Mouse (Mus musculus) MEL (cell line): ENCODE measurements around the gene Golga4. TPM values are rescaled to one million over a fixed set of nuclear protein-coding genes. Genes with fewer than 3 reads are reported as not detected.

Experiments used
- DNase-seq: peaks from one replicate; pipeline ENCODE4 v3.0.0; 2011; ENCODE audit warnings: low read depth, low spot score
- H3K27ac ChIP-seq: 2 replicates; pipeline ENCODE4 v1.5.1; 2012; ENCODE audit warnings: low read depth, mild to moderate bottlenecking, control low read depth, low read length, moderate library complexity; ENCODE audit not compliant: control insufficient read depth
- H3K27me3 ChIP-seq, 2 experiments: fragments of 150-350 bp in 1 of 2; sonication (generic) in 1 of 2; 2 replicates each; pipeline ENCODE4 v1.6.1; 2012; ENCODE audit warnings: low read length in 2 of 2, mild to moderate bottlenecking in 2 of 2, improper control_type of control experiment in 1 of 2, moderate library complexity in 1 of 2; ENCODE audit not compliant: insufficient read depth in 2 of 2, control insufficient read depth in 1 of 2
- H3K36me3 ChIP-seq, 2 experiments: 2 replicates each; pipeline ENCODE4 v1.6.1; 2012 to 2014; ENCODE audit warnings: low read length in 2 of 2, improper control_type of control experiment in 1 of 2, inconsistent platforms in 1 of 2, mild to moderate bottlenecking in 1 of 2; ENCODE audit not compliant: insufficient read depth in 2 of 2, control insufficient read depth in 1 of 2
- H3K4me1 ChIP-seq, 2 experiments: fragments of 150-350 bp in 1 of 2; sonication (generic) in 1 of 2; 2 replicates each; pipeline ENCODE4 v1.6.1; 2012; ENCODE audit warnings: low read length in 2 of 2, improper control_type of control experiment in 1 of 2, mild to moderate bottlenecking in 1 of 2; ENCODE audit not compliant: insufficient read depth in 2 of 2, control insufficient read depth in 1 of 2
- H3K4me3 ChIP-seq, 2 experiments: fragments of 150-350 bp in 1 of 2; sonication (generic) in 1 of 2; 2 replicates each; pipeline ENCODE4 v1.5.1; 2012; ENCODE audit warnings: low read depth in 2 of 2, low read length in 2 of 2, mild to moderate bottlenecking in 2 of 2, moderate library complexity in 2 of 2, control low read depth in 1 of 2, improper control_type of control experiment in 1 of 2; ENCODE audit not compliant: control insufficient read depth in 1 of 2, insufficient read depth in 1 of 2
- H3K79me2 ChIP-seq: 2 replicates; pipeline ENCODE4 v1.6.1; 2012; ENCODE audit warnings: mild to moderate bottlenecking, low read length, moderate library complexity; ENCODE audit not compliant: control insufficient read depth, poor library complexity, insufficient read depth
- H3K9ac ChIP-seq: 2 replicates; pipeline ENCODE4 v1.6.1; 2012; ENCODE audit warnings: low read depth, mild to moderate bottlenecking, control low read depth, low read length, moderate library complexity; ENCODE audit not compliant: control insufficient read depth, poor library complexity, severe bottlenecking
- H3K9me3 ChIP-seq: fragments of 150-350 bp; sonication (generic); replicated peaks from 2 replicates; pipeline ENCODE4 v1.6.1; 2012; ENCODE audit warnings: mild to moderate bottlenecking, low read length, improper control_type of control experiment, moderate library complexity; ENCODE audit not compliant: insufficient read depth
- CHD1 ChIP-seq: IDR thresholded peaks from 2 replicates; pipeline ENCODE4 v1.6.1; 2012; ENCODE audit warnings: low read depth, mild to moderate bottlenecking, inconsistent platforms, low read length, improper control_type of control experiment
- CHD2 ChIP-seq: IDR thresholded peaks from 2 replicates; pipeline ENCODE4 v1.6.1; 2011; ENCODE audit warnings: low read length, improper control_type of control experiment
- CTCF ChIP-seq, 3 experiments: IDR thresholded peaks in 2 of 3; conservative IDR thresholded peaks in 1 of 3; 2 replicates each; pipeline ENCODE4 v1.5.1; 2011 to 2012; ENCODE audit warnings: low read length in 3 of 3, low read depth in 2 of 3, mild to moderate bottlenecking in 2 of 3, improper control_type of control experiment in 1 of 3, inconsistent platforms in 1 of 3, mixed read lengths in 1 of 3, moderate library complexity in 1 of 3; ENCODE audit not compliant: control insufficient read depth in 1 of 3, insufficient read depth in 1 of 3, poor library complexity in 1 of 3, severe bottlenecking in 1 of 3
- E2F4 ChIP-seq: IDR thresholded peaks from 2 replicates; pipeline ENCODE4 v1.6.1; 2011; ENCODE audit warnings: low read depth, low read length, improper control_type of control experiment, borderline replicate concordance
- ETS1 ChIP-seq: IDR thresholded peaks from 2 replicates; pipeline ENCODE4 v1.6.1; 2012; ENCODE audit warnings: low read depth, mild to moderate bottlenecking, inconsistent platforms, low read length, improper control_type of control experiment, moderate library complexity
- JUND ChIP-seq: IDR thresholded peaks from 2 replicates; pipeline ENCODE4 v1.6.1; 2011; ENCODE audit warnings: low read depth, mild to moderate bottlenecking, improper control_type of control experiment, low read length
- KAT2A ChIP-seq: conservative IDR thresholded peaks from 2 replicates; pipeline ENCODE4 v1.6.1; 2012; ENCODE audit warnings: low read depth, low read length, improper control_type of control experiment, inconsistent platforms
- MAFK ChIP-seq: IDR thresholded peaks from 2 replicates; pipeline ENCODE4 v1.6.1; 2011; ENCODE audit warnings: low read depth, mild to moderate bottlenecking, low read length, improper control_type of control experiment, borderline replicate concordance
- MAX ChIP-seq: IDR thresholded peaks from 2 replicates; pipeline ENCODE4 v1.6.1; 2011; ENCODE audit warnings: low read length, improper control_type of control experiment
- MAZ ChIP-seq: IDR thresholded peaks from 2 replicates; pipeline ENCODE4 v1.6.1; 2012; ENCODE audit warnings: low read depth, mild to moderate bottlenecking, inconsistent platforms, low read length, improper control_type of control experiment
- MYB ChIP-seq: IDR thresholded peaks from 2 replicates; pipeline ENCODE4 v1.6.1; 2011; ENCODE audit warnings: mild to moderate bottlenecking, low read depth, low read length, improper control_type of control experiment
- POLR2A ChIP-seq, 2 experiments: IDR thresholded peaks; 2 replicates each; pipeline ENCODE4 v1.6.1; 2011 to 2012; ENCODE audit warnings: low read length in 2 of 2, mild to moderate bottlenecking in 2 of 2, control low read depth in 1 of 2, improper control_type of control experiment in 1 of 2, low read depth in 1 of 2, moderate library complexity in 1 of 2; ENCODE audit not compliant: control insufficient read depth in 1 of 2, insufficient read depth in 1 of 2, poor library complexity in 1 of 2
- POLR2AphosphoS5 ChIP-seq: IDR thresholded peaks from 2 replicates; pipeline ENCODE4 v1.6.1; 2012; ENCODE audit warnings: low read depth, borderline replicate concordance, mild to moderate bottlenecking, inconsistent platforms, low read length, moderate library complexity, mixed read lengths
- RAD21 ChIP-seq: IDR thresholded peaks from 2 replicates; pipeline ENCODE4 v1.6.1; 2011; ENCODE audit warnings: mild to moderate bottlenecking, low read depth, low read length, improper control_type of control experiment
- SIN3A ChIP-seq: IDR thresholded peaks from 2 replicates; pipeline ENCODE4 v1.6.1; 2012; ENCODE audit warnings: low read length, improper control_type of control experiment, inconsistent platforms
- SMC3 ChIP-seq: IDR thresholded peaks from 2 replicates; pipeline ENCODE4 v1.6.1; 2011; ENCODE audit warnings: low read depth, low read length, improper control_type of control experiment
- TAL1 ChIP-seq: IDR thresholded peaks from 2 replicates; pipeline ENCODE4 v1.6.1; 2012; ENCODE audit warnings: mild to moderate bottlenecking, inconsistent platforms, low read length, moderate library complexity, mixed read lengths
- TBP ChIP-seq: IDR thresholded peaks from 2 replicates; pipeline ENCODE4 v1.8.0; 2011; ENCODE audit warnings: low read depth, low read length, improper control_type of control experiment
- UBTF ChIP-seq: IDR thresholded peaks from 2 replicates; pipeline ENCODE4 v1.6.1; 2012; ENCODE audit warnings: low read depth, mild to moderate bottlenecking, inconsistent platforms, low read length, improper control_type of control experiment, moderate library complexity, borderline replicate concordance; ENCODE audit not compliant: insufficient read depth
- USF1 ChIP-seq: IDR thresholded peaks from 2 replicates; pipeline ENCODE4 v1.6.1; 2014; ENCODE audit warnings: low read depth, mild to moderate bottlenecking, inconsistent platforms, low read length, improper control_type of control experiment, moderate library complexity
- USF2 ChIP-seq, 2 experiments: IDR thresholded peaks; 2 replicates each; pipeline ENCODE4 v1.6.1; 2011 to 2012; ENCODE audit warnings: improper control_type of control experiment in 2 of 2, low read length in 2 of 2, borderline replicate concordance in 1 of 2, inconsistent platforms in 1 of 2, low read depth in 1 of 2, mild to moderate bottlenecking in 1 of 2; ENCODE audit not compliant: insufficient read depth in 1 of 2
- ZMIZ1 ChIP-seq: IDR thresholded peaks from 2 replicates; pipeline ENCODE4 v1.6.1; 2012; ENCODE audit warnings: low read depth, mild to moderate bottlenecking, inconsistent platforms, low read length, improper control_type of control experiment, moderate library complexity
- ZNF384 ChIP-seq: IDR thresholded peaks from 2 replicates; pipeline ENCODE4 v1.6.1; 2012; ENCODE audit warnings: low read depth, mild to moderate bottlenecking, inconsistent platforms, low read length, improper control_type of control experiment
- polyA plus RNA-seq, 2 experiments: library from polyadenylated mRNA; stranded (reverse) in 1 of 2; unstranded in 1 of 2; fragments of >175 nt in 1 of 2; fragments of >200 nt in 1 of 2; gene quantifications; 2 replicates each; pipeline versions ENCODE4 v1.2.1 to v1.2.4; 2012; ENCODE audit warnings: low replicate concordance in 2 of 2, low read depth in 1 of 2; ENCODE audit not compliant: insufficient read length in 2 of 2, insufficient read depth in 1 of 2, missing spikeins in 1 of 2
- total RNA-seq: library from RNA; depleted of rRNA; stranded (reverse); fragments of 300-350 nt; gene quantifications from 2 replicates; pipeline ENCODE4 v1.2.3, GENCODE M21; 2012

The Golga4 gene
- total and polyA plus RNA-seq, 3 experiments: 29.8 to 465 (median 38.9) TPM

DNA sequence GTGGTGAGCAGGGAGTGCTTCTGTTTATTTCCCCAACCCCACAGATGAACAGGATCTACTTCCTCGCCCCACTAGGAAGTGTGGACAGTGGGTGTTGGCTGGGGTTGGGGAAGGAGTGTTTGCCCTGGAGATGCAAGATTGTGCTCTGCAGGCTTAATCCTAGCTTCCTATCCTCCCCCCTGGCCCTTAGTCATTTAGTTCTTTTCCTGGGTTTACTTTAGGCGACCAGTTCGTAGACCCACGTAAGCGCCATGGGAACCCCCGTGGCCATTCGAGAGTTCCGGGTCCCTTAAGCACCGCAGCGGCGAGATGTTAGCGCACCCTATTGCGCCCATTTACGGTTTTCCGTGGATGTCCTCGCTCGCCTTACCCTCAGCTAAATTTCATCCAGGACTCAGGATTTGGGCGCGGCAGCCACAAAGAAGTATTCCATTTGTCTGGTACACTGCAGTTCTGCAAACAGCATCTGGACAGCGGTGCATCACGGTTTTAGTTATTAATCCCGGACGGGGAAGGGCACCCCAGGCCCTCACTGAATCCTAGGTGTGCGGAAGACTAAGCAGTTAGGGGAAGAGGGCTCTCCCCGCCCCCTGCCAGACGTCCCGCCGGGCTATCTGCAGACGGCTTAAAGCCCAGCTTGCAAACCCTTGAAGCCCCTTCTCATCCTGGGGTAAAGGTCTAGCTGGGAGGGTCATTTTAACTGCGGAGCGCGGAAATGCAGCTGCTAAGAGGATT is 19.5 kb upstream of the Golga4 start:
- Histone ChIP-seq H3K36me3 (peaks cover 0 to 7% of the 10 kb centered on the region in 2 experiments; a peak in 2 of 4 replicates), H3K4me1 (peaks cover 2 to 12% of the 10 kb centered on the region in 2 experiments), H3K9ac (no peak overlapping the region), H3K27me3 (no peaks in the 10 kb centered on the region), H3K9me3 (no peaks in the 10 kb centered on the region)
- TF ChIP-seq ETS1 (no peak), JUND (no peak), USF1 (no peak), POLR2AphosphoS5 (no peak), USF2 (IDR thresholded peaks at IDR 0.05; ENCODE audit: borderline replicate concordance in 1 of 2, insufficient read depth in 1 of 2, low read depth in 1 of 2, low read length in 2 of 2) (no peak), CTCF (IDR thresholded peaks at IDR 0.05 in 2 of 3, conservative IDR thresholded peaks at IDR 0.05 in 1 of 3; ENCODE audit: control insufficient read depth in 1 of 3, insufficient read depth in 1 of 3, low read depth in 2 of 3, low read length in 3 of 3, poor library complexity in 1 of 3, severe bottlenecking in 1 of 3) (no peak), SMC3 (no peak), ZNF384 (no peak), MYB (no peak), CHD1 (no peak), CHD2 (no peak), UBTF (no peak), TBP (no peak), KAT2A (no peak), TAL1 (no peak), RAD21 (no peak), MAFK (no peak), POLR2A (IDR thresholded peaks at IDR 0.05; ENCODE audit: control insufficient read depth in 1 of 2, insufficient read depth in 1 of 2, low read depth in 1 of 2, low read length in 2 of 2, poor library complexity in 1 of 2) (no peak), MAZ (no peak)
- TF ChIP-seq, all 39 proteins: peak for 0
- Histone ChIP-seq H3K79me2 (no peaks in the 10 kb centered on the region), H3K4me3 (no peak overlapping the region), H3K27ac (no peak overlapping the region)
- no peak for DNase-seq

DNA sequence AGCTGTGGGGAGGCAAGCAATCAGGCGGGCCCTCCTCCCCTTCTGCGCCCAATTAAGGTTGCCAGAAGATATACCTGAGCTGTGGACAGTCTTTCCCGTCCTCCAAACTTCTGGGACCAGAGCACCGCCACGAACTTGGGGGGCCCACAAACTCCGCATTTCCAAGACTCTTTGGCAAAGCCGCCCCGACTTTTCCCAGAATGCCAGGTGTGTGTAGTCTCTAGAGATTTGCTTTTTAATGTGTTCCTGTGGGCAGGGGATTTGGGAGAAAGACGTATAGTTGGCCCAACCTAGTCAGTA is 19.0 kb upstream of the Golga4 start:
- Histone ChIP-seq H3K27me3 (no peaks in the 10 kb centered on the region), H3K4me3 (no peak overlapping the region), H3K27ac (no peak overlapping the region), H3K9me3 (no peaks in the 10 kb centered on the region), H3K4me1 (peaks cover 3 to 13% of the 10 kb centered on the region in 2 experiments), H3K36me3 (peaks cover 0 to 7% of the 10 kb centered on the region in 2 experiments; a peak in 2 of 4 replicates), H3K79me2 (no peaks in the 10 kb centered on the region), H3K9ac (no peak overlapping the region)
- DNase-seq: no peak
- TF ChIP-seq MAX: no peak
- no peak for TF ChIP-seq CHD1
- no peak for TF ChIP-seq SIN3A
- no peak for TF ChIP-seq ZMIZ1
- no peak for TF ChIP-seq E2F4
- TF ChIP-seq, all 39 proteins: peak for 0
